Mouse (Mus musculus): ENCODE data around the gene Gls. TPM values are rescaled to one million over a fixed set of nuclear protein-coding genes. Genes with fewer than 3 reads are reported as not detected.

The Gls gene
- polyA plus RNA-seq, 1 experiment from 2014 or later: 34.8 TPM

- Histone ChIP-seq H3K27ac (ENCODE audit: low read length) (no peak overlapping the region), H3K4me1 (replicated peaks; ENCODE audit: control insufficient read depth, insufficient read depth, low read length) (no peaks in the 10 kb centered on the region), H3K27me3 (replicated peaks; ENCODE audit: control insufficient read depth, insufficient read depth, low read length) (no peaks in the 10 kb centered on the region), H3K36me3 (ENCODE audit: control insufficient read depth, insufficient read depth) (no peaks in the 10 kb centered on the region), H3K4me2 (ENCODE audit: low read length) (no peak overlapping the region), H3K4me3 (replicated peaks; ENCODE audit: low read length) (no peak overlapping the region), H3K9me3 (ENCODE audit: control insufficient read depth, low read length) (no peaks in the 10 kb centered on the region), H3K9ac (replicated peaks; ENCODE audit: low read depth, low read length) (no peak overlapping the region)
- ATAC-seq: no peak
- 40% methylated on average over 3 of the region's 3 CpGs for WGBS
Observed at GRCm38 (mm10) chr1:52267606-52268005, 34.6 kb upstream of the Gls start.

- Histone ChIP-seq H3K27ac (ENCODE audit: low read length) (no peak overlapping the region), H3K36me3 (ENCODE audit: control insufficient read depth, insufficient read depth) (no peaks in the 10 kb centered on the region), H3K27me3 (replicated peaks; ENCODE audit: control insufficient read depth, insufficient read depth, low read length) (no peaks in the 10 kb centered on the region), H3K4me1 (replicated peaks; ENCODE audit: control insufficient read depth, insufficient read depth, low read length) (no peaks in the 10 kb centered on the region), H3K4me2 (ENCODE audit: low read length) (no peak overlapping the region), H3K9ac (replicated peaks; ENCODE audit: low read depth, low read length) (no peak overlapping the region), H3K4me3 (replicated peaks; ENCODE audit: low read length) (no peak overlapping the region), H3K9me3 (ENCODE audit: control insufficient read depth, low read length) (no peaks in the 10 kb centered on the region)
- ATAC-seq: no peak
- 62% methylated on average over 3 of the region's 3 CpGs for WGBS
Observed at GRCm38 (mm10) chr1:52265886-52266516, 33.0 kb upstream of the Gls start.

GRCm38 (mm10) chr1:52264290-52264689 is 31.3 kb upstream of the Gls start:
- H3K4me2 ChIP-seq (ENCODE audit: low read length): no peak overlapping the region
- 54% methylated on average over 3 of the region's 3 CpGs for WGBS
- no peak overlapping the region for H3K27ac ChIP-seq (ENCODE audit: low read length)
- H3K4me1 ChIP-seq (replicated peaks; ENCODE audit: control insufficient read depth, insufficient read depth, low read length): no peaks in the 10 kb centered on the region; the same call in 1 of the 2 replicates
- H3K4me3 ChIP-seq (replicated peaks; ENCODE audit: low read length): no peak overlapping the region
- H3K27me3 ChIP-seq (replicated peaks; ENCODE audit: control insufficient read depth, insufficient read depth, low read length): no peaks in the 10 kb centered on the region
- no peaks in the 10 kb centered on the region for H3K36me3 ChIP-seq (ENCODE audit: control insufficient read depth, insufficient read depth)
- no peaks in the 10 kb centered on the region for H3K9me3 ChIP-seq (ENCODE audit: control insufficient read depth, low read length)
- ATAC-seq: peak; percentile 49; the same call in 1 of the 2 replicates
- no peak overlapping the region for H3K9ac ChIP-seq (replicated peaks; ENCODE audit: low read depth, low read length)

GRCm38 (mm10) chr1:52260354-52261090 is 27.5 kb upstream of the Gls start:
- H3K4me1 ChIP-seq (replicated peaks; ENCODE audit: control insufficient read depth, insufficient read depth, low read length): no peaks in the 10 kb centered on the region; the same call in 1 of the 2 replicates
- no peak overlapping the region for H3K4me2 ChIP-seq (ENCODE audit: low read length)
- peak; percentile 80 for ATAC-seq
- no peak overlapping the region for H3K9ac ChIP-seq (replicated peaks; ENCODE audit: low read depth, low read length)
- H3K27me3 ChIP-seq (replicated peaks; ENCODE audit: control insufficient read depth, insufficient read depth, low read length): no peaks in the 10 kb centered on the region
- H3K27ac ChIP-seq (ENCODE audit: low read length): 0 out of 2 replicates have a peak overlapping the region, but pooled peaks have one; percentile 4
- H3K36me3 ChIP-seq (ENCODE audit: control insufficient read depth, insufficient read depth): no peaks in the 10 kb centered on the region
- H3K9me3 ChIP-seq (ENCODE audit: control insufficient read depth, low read length): no peaks in the 10 kb centered on the region
- WGBS: 81% methylated on average over 4 of the region's 4 CpGs
- H3K4me3 ChIP-seq (replicated peaks; ENCODE audit: low read length): no peak overlapping the region

- no peaks in the 10 kb centered on the region for H3K36me3 ChIP-seq (ENCODE audit: control insufficient read depth, insufficient read depth)
- no peak overlapping the region for H3K4me3 ChIP-seq (replicated peaks; ENCODE audit: low read length)
- no peak overlapping the region for H3K9ac ChIP-seq (replicated peaks; ENCODE audit: low read depth, low read length)
- no peak overlapping the region for H3K4me2 ChIP-seq (ENCODE audit: low read length)
- no peaks in the 10 kb centered on the region; the same call in 1 of the 2 replicates for H3K4me1 ChIP-seq (replicated peaks; ENCODE audit: control insufficient read depth, insufficient read depth, low read length)
- no peaks in the 10 kb centered on the region for H3K9me3 ChIP-seq (ENCODE audit: control insufficient read depth, low read length)
- H3K27me3 ChIP-seq (replicated peaks; ENCODE audit: control insufficient read depth, insufficient read depth, low read length): no peaks in the 10 kb centered on the region
- no peak for ATAC-seq
- H3K27ac ChIP-seq (ENCODE audit: low read length): no peak overlapping the region
- WGBS: 68% methylated on average over 9 of the region's 9 CpGs
Observed at GRCm38 (mm10) chr1:52258006-52258749, 25.1 kb upstream of the Gls start.

- H3K27me3 ChIP-seq (replicated peaks; ENCODE audit: control insufficient read depth, insufficient read depth, low read length): no peaks in the 10 kb centered on the region
- WGBS: 82% methylated on average over 4 of the region's 4 CpGs
- no peak overlapping the region for H3K27ac ChIP-seq (ENCODE audit: low read length)
- ATAC-seq: no peak
- H3K9ac ChIP-seq (replicated peaks; ENCODE audit: low read depth, low read length): no peak overlapping the region
- H3K9me3 ChIP-seq (ENCODE audit: control insufficient read depth, low read length): no peaks in the 10 kb centered on the region
- no peaks in the 10 kb centered on the region; the same call in 1 of the 2 replicates for H3K4me1 ChIP-seq (replicated peaks; ENCODE audit: control insufficient read depth, insufficient read depth, low read length)
- no peak overlapping the region for H3K4me3 ChIP-seq (replicated peaks; ENCODE audit: low read length)
- no peaks in the 10 kb centered on the region for H3K36me3 ChIP-seq (ENCODE audit: control insufficient read depth, insufficient read depth)
- no peak overlapping the region for H3K4me2 ChIP-seq (ENCODE audit: low read length)
Observed at GRCm38 (mm10) chr1:52256916-52257315, 23.9 kb upstream of the Gls start.

GRCm38 (mm10) chr1:52256194-52256593 is 23.2 kb upstream of the Gls start:
- Histone ChIP-seq H3K4me1 (replicated peaks; ENCODE audit: control insufficient read depth, insufficient read depth, low read length) (no peaks in the 10 kb centered on the region; the same call in 1 of the 2 replicates), H3K27me3 (replicated peaks; ENCODE audit: control insufficient read depth, insufficient read depth, low read length) (no peaks in the 10 kb centered on the region), H3K36me3 (ENCODE audit: control insufficient read depth, insufficient read depth) (no peaks in the 10 kb centered on the region), H3K4me3 (replicated peaks; ENCODE audit: low read length) (no peak overlapping the region), H3K9me3 (ENCODE audit: control insufficient read depth, low read length) (no peaks in the 10 kb centered on the region), H3K4me2 (ENCODE audit: low read length) (no peak overlapping the region), H3K27ac (ENCODE audit: low read length) (no peak overlapping the region), H3K9ac (replicated peaks; ENCODE audit: low read depth, low read length) (no peak overlapping the region)
- 82% methylated on average over 4 of the region's 4 CpGs for WGBS
- no peak for ATAC-seq

GRCm38 (mm10) chr1:52254411-52254810 is 21.4 kb upstream of the Gls start:
- Histone ChIP-seq H3K27ac (ENCODE audit: low read length) (no peak overlapping the region), H3K4me2 (ENCODE audit: low read length) (no peak overlapping the region), H3K9me3 (ENCODE audit: control insufficient read depth, low read length) (no peaks in the 10 kb centered on the region), H3K4me1 (replicated peaks; ENCODE audit: control insufficient read depth, insufficient read depth, low read length) (no peaks in the 10 kb centered on the region), H3K4me3 (replicated peaks; ENCODE audit: low read length) (no peak overlapping the region), H3K36me3 (ENCODE audit: control insufficient read depth, insufficient read depth) (no peaks in the 10 kb centered on the region), H3K9ac (replicated peaks; ENCODE audit: low read depth, low read length) (no peak overlapping the region), H3K27me3 (replicated peaks; ENCODE audit: control insufficient read depth, insufficient read depth, low read length) (no peaks in the 10 kb centered on the region)
- ATAC-seq: no peak
- WGBS: 81% methylated on average over 2 of the region's 2 CpGs

GRCm38 (mm10) chr1:52253386-52253785 is 20.4 kb upstream of the Gls start:
- Histone ChIP-seq H3K4me2 (ENCODE audit: low read length) (no peak overlapping the region), H3K9me3 (ENCODE audit: control insufficient read depth, low read length) (no peaks in the 10 kb centered on the region), H3K27me3 (replicated peaks; ENCODE audit: control insufficient read depth, insufficient read depth, low read length) (no peaks in the 10 kb centered on the region), H3K9ac (replicated peaks; ENCODE audit: low read depth, low read length) (no peak overlapping the region), H3K36me3 (ENCODE audit: control insufficient read depth, insufficient read depth) (no peaks in the 10 kb centered on the region), H3K4me1 (replicated peaks; ENCODE audit: control insufficient read depth, insufficient read depth, low read length) (no peaks in the 10 kb centered on the region), H3K27ac (ENCODE audit: low read length) (no peak overlapping the region), H3K4me3 (replicated peaks; ENCODE audit: low read length) (no peak overlapping the region)
- no peak for ATAC-seq
- WGBS: 76% methylated on average over 6 of the region's 6 CpGs
